Mouse (Mus musculus) kidney, postnatal 0 days (tissue): ENCODE results near the gene Rhbdd3. TPM values are rescaled to one million over a fixed set of nuclear protein-coding genes. Genes with fewer than 3 reads are reported as not detected.
A peak's percentile ranks its signal among the peaks of the same experiment; 100 is the strongest.

Experiments
- ATAC-seq: fragments of 200-750 bp; cut with Nextera tagmentation; replicated peaks from 2 replicates; pipeline ENCODE4 v1.8.0; 2017; ENCODE audit warnings: low read depth, moderate number of reproducible peaks, moderate TSS enrichment, moderate library complexity; ENCODE audit not compliant: low FRiP score
- DNase-seq: peaks from one replicate; pipeline ENCODE4 v3.0.0-alpha.2; 2016; ENCODE audit warnings: low spot score
- H3K27ac ChIP-seq: fragments of 300-500 bp; sonication (generic); 2 replicates; pipeline ENCODE4 v1.5.1; 2014; ENCODE audit warnings: mild to moderate bottlenecking
- H3K27me3 ChIP-seq: fragments of 300-500 bp; sonication (generic); 2 replicates; pipeline ENCODE4 v1.6.1; 2014; ENCODE audit warnings: low read length, mixed read lengths; ENCODE audit not compliant: insufficient read depth
- H3K36me3 ChIP-seq: fragments of 300-500 bp; sonication (generic); 2 replicates; pipeline ENCODE4 v1.6.1; 2014; ENCODE audit warnings: low read length, mixed read lengths; ENCODE audit not compliant: insufficient read depth
- H3K4me1 ChIP-seq: fragments of 300-500 bp; sonication (generic); replicated peaks from 2 replicates; pipeline ENCODE4 v1.6.1; 2014; ENCODE audit warnings: antibody characterized with exemption, low read length, mixed read lengths; ENCODE audit not compliant: insufficient read depth
- H3K4me2 ChIP-seq: fragments of 300-500 bp; sonication (generic); 2 replicates; pipeline ENCODE4 v1.6.1; 2014; ENCODE audit warnings: mild to moderate bottlenecking, low read length, moderate library complexity, mixed read lengths
- H3K4me3 ChIP-seq: fragments of 300-500 bp; sonication (generic); replicated peaks from 2 replicates; pipeline ENCODE4 v1.5.1; 2014; ENCODE audit warnings: low read depth, low read length
- H3K9ac ChIP-seq: fragments of 300-500 bp; sonication (generic); 2 replicates; pipeline ENCODE4 v1.6.1; 2014; ENCODE audit warnings: low read depth, low read length
- H3K9me3 ChIP-seq: fragments of 300-500 bp; sonication (generic); replicated peaks from 2 replicates; pipeline ENCODE4 v1.6.1; 2016; ENCODE audit warnings: low read length, inconsistent platforms, mixed read lengths
- CTCF ChIP-seq: IDR thresholded peaks from 2 replicates; pipeline ENCODE4 v1.5.1; 2016; ENCODE audit warnings: antibody characterized with exemption, low read depth, mild to moderate bottlenecking, moderate library complexity
- WGBS: fragments of 180-500 bp; shearing (Covaris S2); extraction: QIAGEN DNeasy Blood & Tissue Kit; methylation state at CpG from one replicate; pipeline ENCODE4 v1.1.7; 2014; 5-methylcytosine and 5-hydroxymethylcytosine counted together
- polyA plus RNA-seq: library from polyadenylated mRNA; unstranded; fragments of >200 nt; fragmentation: Nextera tagmentation; extraction: Ambion mirVana; gene quantifications from 2 replicates; pipeline ENCODE4 v1.2.1, GENCODE M21; 2015

Gene Rhbdd3
- polyA plus RNA-seq, 1 experiment from 2014 or later = 26.8 TPM

DNA sequence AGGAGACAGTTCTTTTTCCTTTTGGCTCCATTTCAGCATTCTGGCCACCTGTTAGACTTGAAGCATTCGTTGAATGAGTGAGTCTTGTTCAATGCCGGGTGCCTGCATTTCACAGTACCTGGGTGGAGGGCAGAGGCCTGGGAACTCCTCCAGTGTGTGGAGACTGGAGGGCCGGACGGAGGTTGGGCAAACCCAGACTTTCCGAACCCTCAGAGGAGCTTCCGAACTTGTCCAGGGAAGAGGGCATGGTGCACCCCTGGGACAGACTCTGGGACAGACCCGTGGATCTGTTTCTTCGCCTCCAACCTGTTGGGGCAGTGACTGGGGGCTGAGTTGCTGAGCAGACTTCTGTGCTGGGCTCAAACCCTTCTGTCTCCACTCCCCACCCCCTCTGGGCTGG is 41.7 kb upstream of the Rhbdd3 start:
- peaks cover 7% of the 10 kb centered on the region for H3K27me3 ChIP-seq
- H3K9ac ChIP-seq = no peak overlapping the region

DNA sequence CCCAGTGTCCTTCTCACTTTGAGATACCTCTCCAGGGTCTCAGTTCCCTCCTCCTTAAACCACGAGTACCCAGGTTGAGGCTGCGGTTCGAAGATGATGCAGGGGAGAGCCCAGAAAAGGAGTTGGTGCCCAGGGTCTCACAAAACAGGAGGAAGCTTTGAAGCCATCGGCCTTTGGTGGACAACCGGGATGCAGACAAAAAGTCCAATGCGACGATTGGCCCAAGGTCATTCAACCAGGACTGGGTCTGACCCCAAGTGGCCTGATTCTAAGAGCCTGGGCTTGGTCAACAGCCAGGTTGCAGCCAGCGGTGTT is 41.2 kb upstream of the Rhbdd3 start:
- H3K9ac ChIP-seq = peak overlapping the region; percentile 51
- H3K27ac ChIP-seq = no peak overlapping the region

More for the DNA sequence above, 41.7 kb upstream of the Rhbdd3 start:
- ATAC-seq (no peak), DNase-seq (no peak)
- Histone ChIP-seq H3K4me1 (peaks cover 15% of the 10 kb centered on the region), H3K4me3 (no peak overlapping the region), H3K9me3 (no peaks in the 10 kb centered on the region), H3K4me2 (no peak overlapping the region), H3K27ac (no peak overlapping the region), H3K36me3 (no peaks in the 10 kb centered on the region)
- TF ChIP-seq CTCF = no peak
- WGBS = 64% methylated on average over 8 of the region's 8 CpGs

DNA sequence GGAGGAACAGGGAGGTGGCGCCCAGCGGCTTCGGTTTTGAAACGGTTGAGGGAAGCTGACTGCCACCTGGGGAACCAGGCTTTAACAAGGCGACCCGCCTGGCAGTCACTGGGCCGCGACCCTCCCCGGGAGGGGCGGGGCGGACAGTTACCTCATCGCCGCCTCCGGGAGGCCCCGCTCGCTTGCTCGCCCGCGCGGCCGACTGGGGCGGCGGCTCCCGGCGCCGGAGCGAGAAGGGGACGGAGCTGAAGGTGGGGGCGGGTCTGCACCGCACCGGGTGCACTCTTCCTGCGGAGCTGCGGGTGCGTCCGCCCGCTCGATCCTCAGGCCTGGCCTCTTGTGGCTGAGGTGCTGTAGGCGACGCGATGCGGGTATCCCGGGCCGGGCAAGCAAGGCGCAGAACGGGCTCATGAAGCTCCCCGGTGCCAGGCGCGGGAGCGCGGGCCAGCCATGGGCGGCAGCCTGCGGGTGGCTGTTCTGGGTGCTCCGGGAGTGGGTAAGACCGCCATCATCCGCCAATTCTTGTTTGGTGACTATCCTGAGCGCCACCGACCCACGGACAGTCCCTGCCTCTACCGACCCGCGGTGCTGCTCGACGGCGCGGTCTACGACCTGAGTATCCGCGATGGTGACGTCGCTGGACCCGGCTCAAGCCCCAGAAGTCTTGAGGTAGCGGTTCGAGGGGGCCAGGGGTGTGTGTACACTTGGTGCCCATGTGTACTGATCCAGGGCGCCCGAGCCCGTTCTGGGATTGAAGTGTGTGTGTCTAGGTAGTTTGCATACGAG is 40.7 kb upstream of the Rhbdd3 start, which contains the start of gene Rasl10a:
TSS of gene Rasl10a (plus strand) at position 273 of the 786 bp plus-strand sequence.
- 1% methylated on average over 76 of the region's 77 CpGs for WGBS

More for the DNA sequence above, 41.2 kb upstream of the Rhbdd3 start:
- H3K9me3 ChIP-seq = no peaks in the 10 kb centered on the region
- ATAC-seq (no peak), DNase-seq (no peak)
- H3K36me3 ChIP-seq = no peaks in the 10 kb centered on the region
- H3K27me3 ChIP-seq = peaks cover 7% of the 10 kb centered on the region
- peak overlapping the region; percentile 69 for H3K4me2 ChIP-seq
- no peak for TF ChIP-seq CTCF
- peaks cover 19% of the 10 kb centered on the region for H3K4me1 ChIP-seq
- peak overlapping the region; percentile 35 for H3K4me3 ChIP-seq
- 15% methylated on average over 8 of the region's 8 CpGs for WGBS

DNA sequence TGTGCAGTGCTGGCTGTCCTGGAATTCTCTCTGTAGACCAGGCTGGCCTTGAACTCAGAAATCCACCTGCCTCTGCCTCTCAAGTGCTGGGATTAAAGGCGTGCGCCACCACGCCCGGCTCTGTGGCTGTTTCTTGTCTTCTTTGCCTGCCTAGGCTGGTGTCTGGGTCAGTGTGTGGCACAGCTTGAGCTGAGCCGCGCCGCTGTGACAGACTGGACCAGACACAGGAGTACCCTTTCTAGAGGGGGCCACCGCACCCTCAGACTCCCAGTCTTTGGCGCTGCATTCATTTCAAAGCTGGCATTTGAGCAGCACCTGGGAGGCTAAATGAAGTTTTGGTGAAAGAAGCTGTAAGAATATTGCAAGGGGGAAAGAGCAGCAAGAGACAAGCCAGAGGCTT is 39.9 kb upstream of the Rhbdd3 start:
- H3K36me3 ChIP-seq = no peaks in the 10 kb centered on the region
- peaks cover 24% of the 10 kb centered on the region for H3K4me1 ChIP-seq
- no peak for TF ChIP-seq CTCF
- H3K9me3 ChIP-seq = no peaks in the 10 kb centered on the region
- 34% methylated on average over 9 of the region's 9 CpGs for WGBS
- 0 out of 2 replicates have a peak overlapping the region, but pooled peaks have one; percentile 4 for H3K4me3 ChIP-seq
- ATAC-seq (no peak), DNase-seq (no peak)
- no peak overlapping the region for H3K9ac ChIP-seq
- no peak overlapping the region for H3K4me2 ChIP-seq
- peaks cover 7% of the 10 kb centered on the region for H3K27me3 ChIP-seq
- H3K27ac ChIP-seq = no peak overlapping the region

More for the DNA sequence above, 40.7 kb upstream of the Rhbdd3 start, which contains the start of gene Rasl10a:
- Histone ChIP-seq H3K4me1 (peaks cover 24% of the 10 kb centered on the region), H3K9me3 (no peaks in the 10 kb centered on the region), H3K27me3 (peaks cover 7% of the 10 kb centered on the region), H3K27ac (no peak within 1 kb of the TSS), H3K36me3 (no peaks in the 10 kb centered on the region), H3K4me3 (peak within 1 kb of the TSS; percentile 35), H3K4me2 (peak within 1 kb of the TSS; percentile 69), H3K9ac (peak within 1 kb of the TSS; percentile 51)
- no peak for TF ChIP-seq CTCF
- peak; percentile 56 for DNase-seq
- ATAC-seq = no peak; the same call in 1 of the 2 replicates

DNA sequence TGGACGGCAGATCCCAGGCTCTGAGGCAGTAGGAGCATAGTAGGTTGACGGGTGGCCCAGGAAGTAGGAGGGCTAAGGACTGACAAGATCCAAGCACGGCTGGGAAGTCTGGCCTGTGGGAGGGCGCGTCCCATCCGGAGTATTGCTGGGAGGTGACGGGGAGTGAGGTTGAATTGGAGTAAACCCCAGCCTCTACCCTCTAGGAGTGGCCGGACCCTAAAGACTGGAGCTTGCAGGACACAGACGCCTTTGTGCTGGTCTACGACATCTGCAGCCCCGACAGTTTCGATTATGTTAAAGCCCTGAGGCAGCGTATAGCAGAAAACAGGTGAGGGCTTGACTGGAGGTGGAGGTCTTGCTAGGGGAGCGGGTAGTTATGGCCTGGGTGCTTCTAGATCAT is 39.5 kb upstream of the Rhbdd3 start:
- Histone ChIP-seq H3K9ac (no peak overlapping the region), H3K4me1 (peaks cover 28% of the 10 kb centered on the region)
- 33% methylated on average over 14 of the region's 14 CpGs for WGBS

DNA sequence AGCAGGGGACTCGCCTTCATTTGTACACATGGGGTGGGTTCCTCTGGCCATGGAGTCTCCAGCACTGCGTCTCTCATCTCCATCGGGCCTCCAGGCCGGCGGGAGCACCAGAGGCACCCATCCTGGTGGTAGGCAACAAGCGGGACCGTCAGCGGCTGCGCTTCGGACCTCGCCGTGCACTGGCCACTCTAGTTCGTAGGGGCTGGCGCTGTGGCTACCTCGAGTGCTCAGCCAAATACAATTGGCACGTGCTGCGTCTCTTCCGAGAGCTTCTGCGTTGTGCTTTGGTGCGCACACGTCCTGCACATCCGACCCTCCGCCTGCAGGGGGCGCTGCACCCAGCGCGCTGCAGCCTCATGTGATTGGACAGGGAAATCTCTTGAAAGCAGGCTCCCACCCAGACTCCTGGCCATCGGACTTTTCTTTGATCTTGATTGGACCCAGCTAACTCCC is 39.0 kb upstream of the Rhbdd3 start:
- Histone ChIP-seq H3K27me3 (peaks cover 7% of the 10 kb centered on the region), H3K4me3 (no peak overlapping the region), H3K9me3 (no peaks in the 10 kb centered on the region), H3K36me3 (no peaks in the 10 kb centered on the region), H3K27ac (no peak overlapping the region), H3K4me2 (no peak overlapping the region), H3K9ac (no peak overlapping the region), H3K4me1 (peaks cover 33% of the 10 kb centered on the region)
- peak; percentile 83 for TF ChIP-seq CTCF
- ATAC-seq = no peak
- DNase-seq = no peak
- WGBS = 16% methylated on average over 27 of the region's 27 CpGs

More for the DNA sequence above, 39.5 kb upstream of the Rhbdd3 start:
- no peak for TF ChIP-seq CTCF
- ATAC-seq (no peak), DNase-seq (no peak)
- no peaks in the 10 kb centered on the region for H3K9me3 ChIP-seq
- H3K27me3 ChIP-seq = peaks cover 7% of the 10 kb centered on the region
- H3K4me3 ChIP-seq = 0 out of 2 replicates have a peak overlapping the region, but pooled peaks have one; percentile 4
- H3K36me3 ChIP-seq = no peaks in the 10 kb centered on the region
- no peak overlapping the region for H3K27ac ChIP-seq
- no peak overlapping the region for H3K4me2 ChIP-seq
